Mouse (Mus musculus): Measurements from ENCODE around the gene Tmem213. TPM values are rescaled to one million over a fixed set of nuclear protein-coding genes. Genes with fewer than 3 reads are reported as not detected.

Tmem213 gene
- polyA plus RNA-seq, 1 experiment from 2014 or later: 58.9 TPM

DNA sequence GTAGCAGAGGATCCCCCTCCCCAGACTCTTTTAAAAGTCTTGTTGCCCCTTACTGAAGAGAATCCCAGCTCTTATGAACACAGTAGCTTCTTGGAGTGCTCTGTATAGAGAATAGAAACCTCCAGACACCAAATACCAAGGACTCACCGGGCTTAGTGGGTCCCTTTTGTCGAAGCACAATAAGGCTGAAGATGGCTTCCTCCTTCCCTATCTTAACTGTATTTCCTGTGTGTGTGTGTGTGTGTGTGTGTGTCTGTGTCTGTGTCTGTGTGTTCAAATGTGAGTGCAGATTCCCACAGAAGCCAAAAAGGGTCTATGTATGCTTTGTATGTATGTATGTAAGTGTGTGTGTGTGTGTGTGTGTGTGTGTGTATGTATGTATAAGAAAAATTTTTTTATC lies 51.5 kb downstream of the Tmem213 start:
- Histone ChIP-seq H3K4me3 (no peak overlapping the region), H3K9me3 (no peaks in the 10 kb centered on the region), H3K4me1 (0 out of 2 replicates have a peak, but pooled peaks cover 4% of the 10 kb centered on the region), H3K27me3 (no peaks in the 10 kb centered on the region), H3K4me2 (no peak overlapping the region), H3K9ac (no peak overlapping the region), H3K36me3 (0 out of 2 replicates have a peak, but pooled peaks cover 3% of the 10 kb centered on the region), H3K27ac (no peak overlapping the region)
- ATAC-seq (ENCODE audit: borderline replicate concordance, extremely low read depth, low FRiP score, low TSS enrichment): no peak
- 60% methylated on average over 2 of the region's 2 CpGs for WGBS

DNA sequence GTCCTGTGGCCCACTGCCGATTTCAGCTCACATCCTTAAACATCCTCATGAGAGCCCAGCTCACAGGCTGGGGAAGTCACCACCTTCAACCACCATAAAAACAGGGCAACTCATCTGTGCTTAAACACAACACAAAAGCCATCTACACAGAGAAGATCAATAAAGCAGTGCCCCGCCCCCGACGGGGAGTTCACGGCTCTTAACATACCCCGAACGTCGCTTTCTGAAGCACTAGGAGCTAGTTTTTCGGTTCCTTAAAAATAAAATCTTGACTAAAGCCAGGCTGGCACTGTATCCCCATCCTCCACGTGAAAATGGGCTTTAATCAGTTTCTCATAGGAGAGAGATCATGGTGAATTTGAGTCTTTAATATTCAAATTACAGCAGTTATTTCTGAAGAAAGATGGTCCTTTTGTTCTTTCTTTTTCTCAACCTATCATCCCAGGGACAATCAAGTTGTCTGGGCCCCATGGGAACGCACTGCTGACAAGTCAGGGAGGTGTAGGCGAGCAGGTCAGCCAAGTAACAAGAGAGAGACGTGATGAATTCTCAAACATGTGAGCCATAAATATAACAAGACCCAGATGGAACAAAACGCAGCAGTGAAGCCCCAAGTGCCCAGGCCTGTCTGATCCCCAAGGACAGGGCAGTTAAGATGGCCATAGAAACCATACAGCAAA lies 53.9 kb downstream of the Tmem213 start:
- H3K4me2 ChIP-seq: no peak overlapping the region
- H3K27ac ChIP-seq: no peak overlapping the region
- no peak for ATAC-seq (ENCODE audit: borderline replicate concordance, extremely low read depth, low FRiP score, low TSS enrichment)

DNA sequence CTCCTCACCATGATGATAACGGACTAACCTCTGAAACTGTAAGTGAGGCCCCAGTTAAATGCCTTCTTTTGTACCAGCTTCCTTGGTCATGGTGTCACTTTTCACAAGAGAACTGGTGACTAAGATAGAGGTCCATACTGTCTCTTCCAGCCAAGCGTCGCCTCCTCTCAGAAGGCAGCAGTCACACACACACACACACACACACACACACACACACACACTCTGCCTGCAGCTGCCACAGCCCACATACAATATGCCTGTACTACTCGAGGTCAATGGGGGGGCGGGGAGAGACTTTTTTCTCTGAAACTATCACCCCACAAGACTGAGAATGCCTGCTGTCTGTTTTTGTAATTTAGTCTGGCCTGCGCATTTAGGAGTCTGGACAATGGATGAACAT lies 55.6 kb downstream of the Tmem213 start:
- H3K27me3 ChIP-seq: no peaks in the 10 kb centered on the region
- no peak overlapping the region for H3K4me3 ChIP-seq
- ATAC-seq (ENCODE audit: borderline replicate concordance, extremely low read depth, low FRiP score, low TSS enrichment): no peak
- no peaks in the 10 kb centered on the region for H3K9me3 ChIP-seq
- 79% methylated on average over 6 of the region's 6 CpGs for WGBS
- H3K9ac ChIP-seq: no peak overlapping the region
- peaks cover 12% of the 10 kb centered on the region; the same call in 1 of the 2 replicates for H3K36me3 ChIP-seq
- H3K27ac ChIP-seq: no peak overlapping the region
- H3K4me2 ChIP-seq: no peak overlapping the region
- H3K4me1 ChIP-seq: 0 out of 2 replicates have a peak, but pooled peaks cover 4% of the 10 kb centered on the region

More for the DNA sequence above, 53.9 kb downstream of the Tmem213 start:
- Histone ChIP-seq H3K4me3 (no peak overlapping the region), H3K27me3 (no peaks in the 10 kb centered on the region), H3K9me3 (no peaks in the 10 kb centered on the region), H3K9ac (no peak overlapping the region), H3K36me3 (peaks cover 10% of the 10 kb centered on the region; the same call in 1 of the 2 replicates), H3K4me1 (0 out of 2 replicates have a peak, but pooled peaks cover 4% of the 10 kb centered on the region)
- WGBS: 76% methylated on average over 14 of the region's 14 CpGs

DNA sequence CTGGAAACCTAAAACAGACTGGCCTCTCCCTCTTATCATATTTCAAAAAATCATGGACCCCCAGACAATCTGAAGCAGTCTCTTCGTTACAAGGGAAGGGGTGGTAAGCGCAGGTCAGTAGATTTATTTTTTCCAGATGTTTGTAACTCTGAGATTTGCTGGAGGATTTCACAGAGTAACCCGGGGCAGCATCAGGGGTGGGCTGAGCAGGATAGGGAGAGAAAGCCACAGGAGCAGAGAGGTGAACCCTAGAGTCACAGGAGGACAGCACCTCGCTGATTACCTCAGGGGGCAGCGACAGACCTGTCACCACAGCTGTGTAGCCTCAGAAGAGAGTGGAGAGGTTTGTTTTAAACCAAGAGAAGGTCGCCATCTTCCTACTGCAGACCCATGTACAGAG lies 56.3 kb downstream of the Tmem213 start:
- no peak overlapping the region for H3K4me2 ChIP-seq
- no peak overlapping the region for H3K4me3 ChIP-seq
- no peaks in the 10 kb centered on the region for H3K27me3 ChIP-seq
- H3K9me3 ChIP-seq: no peaks in the 10 kb centered on the region
- H3K36me3 ChIP-seq: peaks cover 14% of the 10 kb centered on the region; the same call in 1 of the 2 replicates
- 0 out of 2 replicates have a peak, but pooled peaks cover 3% of the 10 kb centered on the region for H3K4me1 ChIP-seq
- H3K9ac ChIP-seq: no peak overlapping the region
- H3K27ac ChIP-seq: no peak overlapping the region
- WGBS: 71% methylated on average over 6 of the region's 6 CpGs
- ATAC-seq (ENCODE audit: borderline replicate concordance, extremely low read depth, low FRiP score, low TSS enrichment): no peak

Other genes with a start within 250 kb of the Tmem213 start
- 9.9 and 11.1 TPM in 2 replicates for gene Trim24, start 238.4 kb upstream of the Tmem213 start, polyA plus RNA-seq (2015; fragmentation: Nextera tagmentation; extraction: Ambion mirVana)
- 0.97 and 1.3 TPM in 2 replicates for gene Svopl, start 62.3 kb upstream of the Tmem213 start, polyA plus RNA-seq (2015; fragmentation: Nextera tagmentation; extraction: Ambion mirVana)
- gene Atp6v0a4, start 15.3 kb downstream of the Tmem213 start, polyA plus RNA-seq (2015; fragmentation: Nextera tagmentation; extraction: Ambion mirVana): 3.2 and 5.9 TPM in 2 replicates
- 2.9 and 3.4 TPM in 2 replicates for gene D630045J12Rik, start 144.8 kb downstream of the Tmem213 start, polyA plus RNA-seq (2015; fragmentation: Nextera tagmentation; extraction: Ambion mirVana)
- 9.3 and 9.5 TPM in 2 replicates for gene Zc3hav1l, start 190.0 kb downstream of the Tmem213 start, polyA plus RNA-seq (2015; fragmentation: Nextera tagmentation; extraction: Ambion mirVana)
- 7.5 and 7.8 TPM in 2 replicates for gene Zc3hav1, start 245.3 kb downstream of the Tmem213 start, polyA plus RNA-seq (2015; fragmentation: Nextera tagmentation; extraction: Ambion mirVana)